Mouse (Mus musculus) erythroblast, adult 5-6 weeks (primary cell): Measurements from ENCODE around the gene Astn2. TPM values are rescaled to one million over a fixed set of nuclear protein-coding genes. Genes with fewer than 3 reads are reported as not detected.

Experiments
- ATAC-seq: replicated peaks from 2 replicates; pipeline ENCODE4 v1.8.0; 2016; ENCODE audit warnings: moderate number of reproducible peaks, mild to moderate bottlenecking, moderate TSS enrichment, inconsistent platforms; ENCODE audit not compliant: poor library complexity, low FRiP score, severe bottlenecking
- total RNA-seq, 2 experiments: library from RNA; stranded (forward) in 1 of 2; stranded (reverse) in 1 of 2; fragments of 150-400 nt in 1 of 2; fragments of 200-764, 138-1000 nt in 1 of 2; gene quantifications; 2 replicates each; pipeline versions ENCODE4 v1.2.3 to v1.2.4; 2015 to 2017; ENCODE audit warnings: low replicate concordance in 2 of 2

Astn2 gene
- total RNA-seq, 2 experiments from 2014 or later: not detected

DNA sequence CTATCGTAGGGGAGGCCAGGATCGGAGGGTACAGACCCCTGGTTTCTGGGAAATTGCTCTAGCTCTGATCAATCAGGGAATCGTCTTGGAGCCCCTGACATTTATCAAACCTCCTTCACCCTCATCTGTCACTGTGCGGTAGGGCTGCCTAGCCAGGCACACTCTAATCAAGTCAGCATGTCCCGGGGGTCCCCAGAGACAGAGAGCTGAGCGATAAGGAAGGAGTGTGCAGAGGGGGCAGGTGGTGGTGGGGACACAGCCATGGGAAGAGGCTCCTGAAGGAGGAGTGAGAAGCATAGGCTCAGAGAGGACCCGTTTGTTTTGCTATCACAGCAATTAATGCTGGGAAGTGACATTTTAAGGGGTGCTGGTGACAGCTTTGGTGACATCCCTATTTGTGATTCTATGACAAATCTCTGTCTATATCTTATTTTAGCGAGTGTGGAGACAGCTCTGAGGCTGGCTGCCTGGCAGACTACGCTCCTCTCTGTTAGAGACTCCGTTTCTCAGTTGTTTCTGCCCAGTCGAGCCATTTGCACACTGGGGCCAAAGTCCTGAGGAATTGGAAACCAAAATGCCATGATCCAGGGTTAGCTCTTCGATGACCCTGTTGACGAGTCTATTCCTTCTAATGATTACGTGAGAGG is 228.4 kb downstream of the Astn2 start:
- no peak for ATAC-seq

DNA sequence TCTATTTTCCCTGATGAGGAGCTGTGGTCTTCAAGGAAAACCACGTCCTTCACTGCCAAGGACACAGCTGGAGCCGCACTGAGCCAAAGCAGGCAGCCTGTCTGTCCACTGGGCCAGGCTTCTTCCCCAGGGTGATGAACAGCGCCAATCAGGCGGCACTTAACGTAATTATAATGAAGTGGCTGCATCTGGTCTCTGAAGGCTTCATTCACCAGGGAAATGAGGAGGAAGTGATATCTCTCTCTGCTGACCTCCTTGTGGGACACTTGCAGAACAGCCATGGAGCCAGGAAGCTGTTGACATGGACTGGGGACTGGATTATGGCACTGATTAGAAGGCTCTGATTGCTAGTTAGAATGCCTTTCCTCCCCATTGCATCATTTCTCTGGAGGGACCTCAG is 232.8 kb downstream of the Astn2 start:
- no peak for ATAC-seq

DNA sequence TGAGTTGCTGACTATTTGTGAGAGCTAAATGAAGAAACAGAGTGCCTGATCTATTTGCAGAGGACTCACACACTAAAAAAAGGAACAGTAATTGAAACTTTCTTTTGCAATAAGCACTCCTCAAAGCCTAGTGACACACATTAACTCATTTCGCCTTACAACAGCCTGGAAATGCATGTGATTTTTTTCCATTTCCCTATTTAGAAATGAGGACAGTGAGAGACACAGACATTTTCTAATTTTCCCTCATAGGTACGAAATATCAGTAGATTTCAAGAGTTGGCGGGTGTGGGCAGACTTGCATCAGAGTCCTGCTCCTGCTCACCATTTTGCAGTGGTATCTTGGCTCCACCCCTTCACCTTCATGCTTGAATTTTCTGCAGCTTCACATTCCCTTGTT is 233.6 kb downstream of the Astn2 start:
- ATAC-seq: no peak

DNA sequence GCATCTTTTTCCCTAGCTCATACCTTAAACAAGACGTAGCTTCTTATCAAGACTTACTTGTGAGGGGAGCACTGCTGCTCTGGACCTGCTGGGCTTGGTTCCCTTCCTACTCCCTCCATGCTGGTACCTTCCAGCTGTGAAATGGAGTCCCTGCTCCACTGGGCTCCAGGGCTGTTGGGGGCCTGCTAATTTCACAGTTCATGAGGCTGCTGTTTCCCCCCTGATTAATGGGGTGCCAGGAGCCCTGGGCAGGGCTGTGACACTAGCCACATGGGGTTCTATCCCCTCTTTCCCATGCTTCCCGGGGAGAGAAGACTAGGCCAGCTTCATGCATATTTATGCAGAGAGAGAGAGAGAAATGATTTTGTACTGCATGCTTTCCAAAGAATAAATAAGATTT is 234.9 kb downstream of the Astn2 start:
- ATAC-seq: no peak

DNA sequence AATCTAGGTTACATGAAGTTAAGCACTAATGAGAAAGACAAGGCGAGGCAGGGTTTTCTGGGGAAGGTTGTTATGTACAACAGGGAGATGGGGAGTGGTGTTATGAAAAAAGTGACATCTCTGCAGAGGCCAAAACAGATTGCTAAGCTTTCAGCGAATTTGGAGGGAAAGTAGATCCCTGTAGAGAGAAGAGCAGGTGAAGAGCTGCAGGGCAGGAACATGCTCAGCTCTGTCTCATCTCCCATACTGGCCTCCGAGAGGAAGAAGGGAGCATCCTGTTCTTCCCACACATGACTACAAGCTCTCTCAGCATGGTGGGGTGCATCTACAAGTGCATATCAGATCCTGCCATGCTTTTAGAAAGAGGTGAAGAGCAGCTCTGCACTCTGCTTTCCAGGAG is 245.7 kb downstream of the Astn2 start:
- no peak for ATAC-seq

DNA sequence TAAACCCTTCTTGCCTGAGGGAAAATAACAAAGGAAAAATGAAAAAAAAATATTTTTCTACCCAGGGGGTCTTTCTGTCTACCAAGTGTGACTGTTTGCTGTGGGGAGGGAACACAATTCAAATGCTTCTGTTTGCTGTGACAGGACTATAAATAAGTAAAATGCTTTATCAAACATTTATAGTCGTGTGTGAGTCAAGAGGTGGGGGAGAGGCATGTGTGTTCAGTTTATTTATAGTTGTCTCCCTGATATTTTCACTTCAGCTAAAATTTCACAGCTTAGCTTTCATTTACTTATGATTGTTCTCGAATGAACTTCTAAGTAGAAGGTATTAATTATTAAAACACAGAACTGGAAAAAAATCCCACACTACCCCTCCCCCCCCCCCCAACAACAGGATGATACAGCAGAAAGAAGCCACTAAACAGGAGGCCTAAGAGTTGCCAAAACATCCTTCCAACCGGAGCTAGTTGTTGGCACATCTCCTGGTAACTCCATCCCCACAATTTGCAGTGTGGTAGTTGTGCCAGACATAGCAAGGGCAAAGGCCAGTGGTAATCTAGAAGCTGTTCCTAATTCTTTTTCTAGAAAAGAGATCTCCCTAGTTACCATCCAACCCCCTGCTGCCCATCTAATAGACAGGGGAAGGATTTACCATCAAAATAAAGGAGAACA is 246.8 kb downstream of the Astn2 start:
- ATAC-seq: no peak

DNA sequence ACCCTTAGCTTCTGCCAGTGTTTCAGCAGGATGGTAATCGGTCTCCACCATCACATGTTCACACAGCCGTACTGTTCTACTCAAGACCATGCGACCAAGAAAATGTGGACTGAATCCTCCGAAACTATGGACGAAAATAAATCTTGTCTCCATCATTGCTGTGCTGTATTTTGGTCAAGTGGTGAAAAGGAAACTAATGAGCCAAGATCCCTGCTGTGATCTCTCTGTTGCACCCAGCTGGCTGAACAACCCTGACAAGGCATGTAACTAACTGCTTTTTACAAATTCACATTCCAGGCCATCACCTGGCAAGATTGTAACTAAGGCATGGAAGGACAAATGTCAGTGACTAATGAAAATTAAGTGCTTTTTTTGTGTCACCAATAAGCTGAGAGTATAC is 257.9 kb downstream of the Astn2 start:
- ATAC-seq: no peak

DNA sequence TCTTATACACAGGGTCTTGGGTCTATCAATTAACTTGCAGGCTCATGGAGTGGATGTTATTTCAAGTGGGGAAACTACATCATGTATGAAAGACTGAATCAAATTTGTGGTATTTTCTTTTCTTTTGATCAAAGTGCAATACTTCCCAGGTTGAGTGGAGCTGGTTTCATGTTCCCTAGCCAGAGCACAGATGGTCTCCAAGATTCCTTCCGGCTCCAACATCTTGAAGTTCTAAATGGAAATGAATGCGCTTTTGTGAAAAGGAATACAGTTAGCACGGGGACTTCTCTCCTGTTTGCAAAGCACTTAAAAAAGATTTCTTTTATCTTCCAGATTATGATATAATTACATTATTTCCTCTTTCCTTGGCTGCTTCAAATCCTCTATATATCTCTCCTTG is 278.2 kb downstream of the Astn2 start:
- no peak for ATAC-seq

DNA sequence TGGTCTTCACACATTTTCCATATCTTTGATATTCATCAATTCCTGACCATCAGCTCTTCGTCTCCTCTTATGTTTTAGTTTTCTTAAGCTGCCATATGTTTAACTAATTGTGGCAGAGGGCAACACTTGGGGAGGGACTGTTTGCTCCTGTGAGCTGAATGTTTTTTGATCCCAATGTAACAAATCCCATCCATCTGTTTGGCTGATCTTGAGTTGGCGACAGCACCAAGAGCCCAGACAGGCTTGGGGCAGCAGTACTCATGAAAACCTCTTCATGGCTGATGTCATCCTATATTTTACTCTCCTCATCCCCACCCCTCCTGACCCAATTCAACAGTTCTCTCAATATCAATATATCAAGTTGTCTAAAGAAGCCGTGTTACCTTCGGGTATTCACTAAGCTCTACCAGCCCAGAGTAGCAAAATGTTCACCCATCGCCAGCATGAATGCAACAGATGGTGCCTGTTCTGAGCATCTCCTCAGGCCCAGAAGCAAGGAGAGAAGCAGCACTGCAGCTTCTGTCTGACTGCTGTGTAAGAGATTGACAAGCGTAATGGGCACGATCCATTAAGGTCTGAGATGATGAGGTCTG is 281.5 kb downstream of the Astn2 start:
- ATAC-seq: no peak

DNA sequence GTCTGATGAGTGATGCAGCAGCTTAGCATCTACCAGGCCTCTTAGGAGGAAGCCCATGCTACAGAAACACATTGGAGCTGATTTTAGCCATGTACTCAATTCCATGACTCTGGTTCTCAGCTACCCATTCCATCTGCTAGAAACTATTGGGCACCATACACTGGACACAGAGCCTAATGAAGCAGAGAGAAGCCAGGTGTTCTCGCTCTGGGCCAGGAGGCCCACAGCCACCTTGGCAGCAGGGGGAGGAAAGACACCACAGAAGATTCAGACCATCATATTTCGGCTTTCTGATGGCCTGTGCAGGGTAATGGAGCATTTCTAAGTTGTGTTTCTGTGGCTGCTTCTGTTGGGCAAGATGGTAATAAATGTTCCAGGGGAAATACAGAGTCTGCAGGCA is 290.2 kb downstream of the Astn2 start:
- no peak for ATAC-seq

DNA sequence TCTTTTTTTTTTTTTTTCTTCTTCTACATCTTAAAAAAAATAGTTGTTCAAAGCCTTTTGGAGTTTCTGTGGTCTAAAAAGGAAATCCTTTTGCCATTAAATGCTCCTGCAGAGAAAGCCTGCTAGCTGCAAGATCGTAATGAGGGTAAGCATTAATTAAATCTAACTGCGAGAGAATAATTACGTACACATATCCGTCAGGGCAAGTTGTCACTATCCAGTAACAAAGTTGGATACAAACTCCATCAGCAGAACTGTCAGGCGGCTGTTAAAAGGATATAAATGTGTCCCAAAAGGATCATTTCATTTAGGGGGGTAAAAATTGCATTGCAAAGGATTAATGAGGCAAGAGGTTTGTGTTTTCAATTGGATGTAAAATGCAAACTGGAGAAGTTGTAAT is 302.4 kb downstream of the Astn2 start:
- ATAC-seq: no peak

DNA sequence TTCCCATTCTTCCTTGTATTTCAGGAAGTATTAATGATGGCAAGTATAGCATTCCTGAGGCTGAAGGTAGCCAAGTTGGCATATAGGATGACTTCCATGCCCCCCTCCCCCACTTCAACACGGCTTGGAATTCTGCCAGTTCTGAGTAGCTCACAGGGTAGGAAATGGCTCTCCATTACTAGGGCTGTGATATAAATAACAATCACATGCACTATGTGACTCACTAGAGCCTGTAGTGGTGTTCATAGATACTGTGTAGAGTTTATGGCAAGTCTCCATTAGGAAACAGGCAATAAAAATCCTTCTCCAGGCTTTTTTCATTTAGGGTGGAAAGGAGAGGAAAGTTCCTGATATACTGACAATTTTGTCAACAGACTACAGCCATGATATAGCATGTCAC is 306.8 kb downstream of the Astn2 start:
- no peak for ATAC-seq

DNA sequence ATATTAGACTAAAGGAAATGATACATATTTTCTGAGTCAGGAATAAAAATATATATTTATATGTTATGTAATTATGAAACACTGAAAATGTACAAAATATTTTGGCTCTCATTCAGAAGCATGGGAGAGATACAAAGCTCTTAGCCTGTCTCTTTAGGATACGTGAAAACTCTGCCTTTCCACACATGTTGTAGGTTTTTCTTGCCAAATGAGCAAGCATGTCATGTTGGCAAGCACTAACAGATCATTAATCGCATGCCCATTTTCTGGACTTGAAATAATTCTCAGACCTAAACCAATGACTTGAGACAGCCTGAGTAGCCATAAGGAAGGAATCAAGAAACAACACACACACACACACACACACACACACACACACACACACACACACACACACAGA is 308.3 kb downstream of the Astn2 start:
- ATAC-seq: no peak

DNA sequence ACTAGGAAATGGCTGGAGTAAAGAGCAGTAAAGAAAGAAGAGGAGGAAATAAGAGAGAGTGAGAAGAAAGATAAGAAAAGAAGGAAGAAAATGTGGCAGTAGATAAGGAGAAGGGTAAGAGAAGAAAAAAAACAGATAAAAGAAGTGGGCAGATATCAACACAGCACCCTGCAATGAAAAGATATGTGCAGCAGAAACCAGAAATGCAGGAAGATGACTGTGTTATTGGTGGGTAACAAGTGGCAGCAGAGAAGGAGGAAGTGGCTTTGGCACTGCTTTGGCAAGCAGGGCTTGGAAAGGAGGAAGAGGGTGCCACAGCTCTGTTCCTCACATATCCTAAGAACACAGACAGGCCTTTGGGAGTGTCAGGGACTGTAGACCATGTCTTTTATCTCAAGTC is 347.2 kb downstream of the Astn2 start:
- ATAC-seq: no peak

DNA sequence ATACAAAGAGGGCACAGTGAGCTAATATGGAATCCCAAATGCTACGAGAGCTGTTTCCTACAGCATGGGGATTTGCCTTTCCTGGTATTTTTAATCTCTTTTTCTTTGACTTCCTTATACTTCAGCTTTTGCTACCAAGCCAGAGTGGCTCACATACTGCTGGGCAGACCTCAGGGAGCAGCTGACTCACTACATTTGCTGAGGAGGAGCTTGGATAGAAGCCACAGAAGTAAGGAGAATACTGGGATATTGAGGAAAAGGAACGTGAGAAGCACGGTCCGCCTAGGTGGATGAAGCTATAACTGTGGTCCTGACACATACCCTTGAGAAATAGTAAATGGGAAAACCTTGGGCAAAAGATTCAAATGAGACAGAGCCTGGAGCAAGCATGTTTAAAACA is 348.7 kb downstream of the Astn2 start:
- ATAC-seq: no peak

DNA sequence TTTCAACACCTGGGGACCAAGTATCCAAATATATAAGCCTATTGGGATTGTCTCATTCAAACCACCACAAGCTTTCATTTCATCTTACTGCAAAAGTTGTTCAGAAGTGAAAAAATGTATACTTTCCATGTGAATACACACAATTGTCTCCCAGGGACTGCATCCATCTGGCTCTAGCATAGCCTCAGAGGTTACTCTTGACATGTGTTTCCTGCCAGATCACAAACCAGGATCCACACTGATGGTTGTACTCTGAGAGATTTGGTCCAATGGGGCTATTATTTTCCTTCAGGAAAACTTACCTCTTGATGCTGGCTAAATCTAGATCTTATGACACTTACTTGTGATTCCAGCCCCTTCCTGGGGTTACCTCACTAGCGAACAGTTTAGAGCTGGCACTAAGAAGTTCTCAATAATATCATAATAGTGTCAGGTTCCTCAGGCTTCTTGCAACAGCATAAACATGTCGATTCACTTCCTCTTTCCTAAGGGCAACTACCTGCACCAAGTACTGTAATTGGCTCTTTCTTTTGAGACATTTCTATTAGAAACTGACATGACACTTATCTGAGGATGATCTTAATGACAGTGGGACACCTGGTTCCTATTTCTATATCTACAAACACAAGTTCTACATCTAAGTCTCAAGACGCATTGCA is 361.3 kb downstream of the Astn2 start:
- ATAC-seq: no peak

DNA sequence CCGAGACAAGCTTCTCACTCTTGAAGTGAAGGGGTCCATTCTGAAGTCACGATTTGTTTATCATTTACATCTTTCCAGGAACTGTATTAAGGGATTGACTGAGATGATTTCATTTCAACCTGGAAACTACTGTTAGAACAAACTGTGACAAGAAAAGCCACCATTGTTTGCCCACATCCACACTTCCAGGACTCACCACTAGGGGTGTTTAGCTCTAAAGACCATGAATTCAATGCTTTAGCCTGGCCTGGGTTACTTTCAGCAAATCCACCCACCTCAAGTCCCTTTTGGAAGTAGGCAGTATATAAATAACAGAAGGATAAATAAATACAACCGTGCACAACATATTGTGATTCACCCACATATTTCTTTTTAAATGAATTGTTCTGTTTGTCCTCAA is 370.6 kb downstream of the Astn2 start:
- ATAC-seq: no peak

DNA sequence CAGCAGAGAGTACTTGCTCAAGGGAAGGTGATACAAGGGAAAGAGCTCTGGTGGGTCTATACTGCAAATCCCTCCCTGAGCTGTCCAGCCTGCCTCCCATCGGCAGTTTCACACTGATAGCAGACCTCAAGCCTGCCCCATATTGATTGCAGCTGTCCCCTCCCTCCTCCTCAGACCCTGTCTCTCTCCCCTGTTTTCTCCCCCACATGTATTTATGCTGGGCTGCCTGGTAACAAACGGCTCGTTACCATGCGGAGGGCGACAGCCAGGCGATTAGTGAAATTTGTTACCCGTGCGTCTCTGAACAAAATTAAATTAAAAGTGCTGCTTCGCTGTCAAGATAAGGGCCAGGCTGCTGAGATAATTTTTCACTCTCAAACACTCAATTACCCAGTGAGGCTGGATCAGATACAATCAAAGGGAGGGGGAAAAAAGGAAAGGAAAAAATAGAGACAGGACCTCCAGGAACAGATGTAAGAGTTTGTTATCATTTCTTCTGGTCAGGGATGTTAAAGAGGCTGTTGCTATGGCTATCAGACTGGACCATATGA is 373.0 kb downstream of the Astn2 start:
- ATAC-seq: no peak

DNA sequence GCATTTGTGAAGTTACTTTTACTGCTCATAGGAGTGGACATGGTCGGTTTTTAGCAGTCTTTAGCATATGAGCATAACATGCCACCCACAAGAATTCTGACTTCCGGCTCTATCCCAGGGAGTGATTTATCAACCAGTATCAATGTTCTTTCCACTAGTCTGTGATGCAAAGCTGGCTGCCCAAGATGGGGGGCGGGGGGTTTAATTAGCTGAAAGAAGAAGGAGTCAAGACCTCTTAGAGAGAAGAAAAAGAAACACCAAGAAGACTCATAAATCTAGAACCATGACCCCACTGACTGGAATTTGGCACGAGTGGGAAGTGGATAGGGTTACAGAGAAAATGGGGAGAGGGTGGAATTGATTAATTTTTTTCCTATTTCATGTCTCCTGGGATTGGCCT is 374.5 kb downstream of the Astn2 start:
- ATAC-seq: no peak

DNA sequence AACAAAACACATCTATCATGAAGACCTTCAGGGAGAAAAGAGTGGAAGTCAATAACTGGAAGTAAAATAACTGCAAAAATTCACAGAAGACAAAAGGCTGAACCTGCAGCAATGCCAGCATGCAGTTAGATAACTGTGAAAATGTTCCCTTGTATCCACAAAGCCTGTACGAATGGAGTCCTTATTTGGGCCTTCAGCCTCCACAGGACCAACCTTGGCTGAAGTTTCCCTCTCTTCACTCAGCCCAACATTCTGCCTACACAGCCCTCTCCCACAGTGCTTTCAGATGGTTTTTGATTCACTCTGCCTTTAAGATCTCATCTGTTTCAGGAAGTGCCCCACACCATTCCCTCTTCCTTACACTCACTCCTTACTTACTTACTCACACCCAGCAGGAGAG is 376.5 kb downstream of the Astn2 start:
- no peak for ATAC-seq
